Mouse (Mus musculus): ENCODE results near the gene Ptprs.

Gene Ptprs

DNA sequence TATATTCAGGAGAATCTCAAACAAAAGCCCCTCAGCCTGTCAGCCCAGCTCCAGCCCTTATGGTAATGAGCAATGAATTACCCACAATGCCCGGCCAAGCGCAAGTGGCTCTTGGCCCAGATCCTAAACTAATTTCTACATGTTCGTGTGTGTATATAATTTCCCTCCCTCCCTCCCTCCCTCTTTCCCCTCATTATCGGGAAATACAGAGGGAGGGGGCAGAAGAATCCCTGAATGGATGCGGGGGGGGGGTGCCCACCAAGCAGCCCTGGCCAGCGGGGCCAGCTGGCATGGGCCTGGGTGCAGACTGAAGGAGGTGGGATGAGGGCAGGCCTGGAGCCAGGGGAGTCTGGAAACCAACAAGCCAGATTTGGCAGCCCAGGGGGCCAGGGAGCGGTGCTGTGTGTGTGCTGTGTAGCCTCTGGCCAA lies 8.8 kb downstream of the Ptprs start:
- DNase-seq (ENCODE audit: low spot score), result no peak

DNA sequence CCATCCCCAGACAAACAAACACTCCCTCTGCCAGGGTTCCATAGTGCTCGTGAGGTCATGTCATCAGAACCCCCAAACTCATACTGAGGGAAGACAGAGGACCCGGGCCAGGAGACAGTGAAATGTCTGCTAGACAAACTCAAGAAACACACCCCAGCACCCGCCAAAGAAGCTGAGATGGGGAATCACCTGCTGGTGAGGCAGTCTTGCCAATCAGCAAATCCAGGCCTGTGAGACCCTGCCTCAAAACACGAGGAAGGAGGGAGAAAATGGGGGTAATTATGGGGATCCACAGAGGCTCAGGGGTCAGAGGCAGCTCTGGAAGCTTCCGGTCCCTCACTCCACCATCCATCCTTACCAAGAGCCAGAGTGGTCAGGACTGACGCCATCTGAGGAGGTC lies 9.5 kb downstream of the Ptprs start:
- DNase-seq (ENCODE audit: low spot score), result no peak

GRCm38 (mm10) chr17:56464817-56465216 lies 11.5 kb downstream of the Ptprs start:
- peak; percentile 59 for DNase-seq (ENCODE audit: low spot score)

DNA sequence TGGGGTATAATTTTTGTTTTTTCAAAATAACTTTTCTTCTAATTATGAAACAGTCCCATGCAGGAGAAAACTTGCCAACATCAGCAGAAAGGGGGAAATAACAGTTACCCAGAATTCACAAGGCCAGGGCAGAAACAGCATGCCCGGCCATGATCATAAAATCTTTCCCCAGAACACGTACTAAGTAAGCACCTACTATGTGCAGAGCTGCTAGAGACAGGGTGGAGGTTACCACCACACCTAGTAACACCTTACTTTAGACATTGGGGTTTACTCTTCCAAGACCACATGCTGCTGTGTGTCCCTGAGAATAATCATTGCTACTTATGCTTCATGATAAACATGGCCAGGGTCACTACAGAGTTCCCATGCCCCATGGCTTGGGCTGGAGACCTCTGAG lies 11.9 kb downstream of the Ptprs start:
- no peak for DNase-seq (ENCODE audit: low spot score)

- DNase-seq (ENCODE audit: low spot score), result no peak
These were observed 12.8 kb downstream of the Ptprs start for GRCm38 (mm10) chr17:56463500-56463899.

DNA sequence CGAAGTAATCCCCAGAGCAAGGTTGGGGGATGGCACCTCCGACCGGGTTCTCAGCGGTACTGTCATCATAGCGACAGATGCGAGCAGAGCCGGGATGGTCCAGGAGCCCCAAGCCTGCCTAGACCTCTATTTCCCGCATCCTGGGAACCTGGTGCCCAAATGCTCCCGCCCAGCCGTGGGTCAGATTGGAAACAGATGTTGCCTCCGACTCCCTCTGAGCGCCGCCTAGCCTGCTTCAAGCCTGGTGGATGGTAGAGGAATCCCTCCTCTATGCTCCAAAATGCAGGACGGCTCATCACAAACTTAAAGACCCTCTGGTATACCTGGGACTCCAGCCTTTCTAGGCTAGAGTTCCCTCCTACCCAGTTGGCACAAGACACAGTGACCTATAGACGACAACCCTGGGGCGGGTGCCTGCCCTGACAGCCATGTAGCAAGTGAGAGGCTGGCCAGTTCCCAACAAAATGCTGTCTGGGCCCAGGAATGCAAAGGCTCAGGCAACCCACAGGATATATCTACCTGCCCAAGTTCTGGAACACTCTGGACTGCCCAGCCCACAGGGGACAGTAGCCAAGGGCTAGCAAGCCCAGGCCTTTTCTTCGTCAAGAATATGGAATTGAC lies 13.3 kb downstream of the Ptprs start:
- DNase-seq (ENCODE audit: low spot score), result no peak

- peak; percentile 99 for DNase-seq (ENCODE audit: low spot score)
These were observed 14.2 kb downstream of the Ptprs start for GRCm38 (mm10) chr17:56461771-56462743.

GRCm38 (mm10) chr17:56460876-56461275 lies 15.4 kb downstream of the Ptprs start:
- no peak for DNase-seq (ENCODE audit: low spot score)

GRCm38 (mm10) chr17:56457442-56457841 lies 18.8 kb downstream of the Ptprs start:
- DNase-seq (ENCODE audit: low spot score), result no peak

DNA sequence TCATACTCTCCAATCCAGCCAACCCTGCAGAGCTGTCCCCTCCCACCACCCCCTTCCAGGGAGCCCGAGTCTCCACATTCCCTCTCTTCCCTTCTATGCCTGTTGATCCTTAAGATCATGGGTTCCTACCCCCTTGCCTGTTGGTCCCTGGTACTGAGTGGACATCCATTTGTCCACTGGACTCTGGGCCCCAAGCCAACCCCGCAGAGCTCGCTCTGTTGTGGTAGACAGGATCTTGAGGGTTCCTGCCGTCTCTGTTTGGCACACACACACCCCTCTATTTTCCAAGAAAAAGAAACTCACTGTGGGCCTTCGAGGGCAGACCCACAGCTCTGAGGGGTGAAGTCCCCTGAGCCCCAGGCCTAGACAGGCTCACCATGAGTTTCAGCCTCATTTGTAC lies 19.9 kb downstream of the Ptprs start:
- no peak for DNase-seq (ENCODE audit: low spot score)

DNA sequence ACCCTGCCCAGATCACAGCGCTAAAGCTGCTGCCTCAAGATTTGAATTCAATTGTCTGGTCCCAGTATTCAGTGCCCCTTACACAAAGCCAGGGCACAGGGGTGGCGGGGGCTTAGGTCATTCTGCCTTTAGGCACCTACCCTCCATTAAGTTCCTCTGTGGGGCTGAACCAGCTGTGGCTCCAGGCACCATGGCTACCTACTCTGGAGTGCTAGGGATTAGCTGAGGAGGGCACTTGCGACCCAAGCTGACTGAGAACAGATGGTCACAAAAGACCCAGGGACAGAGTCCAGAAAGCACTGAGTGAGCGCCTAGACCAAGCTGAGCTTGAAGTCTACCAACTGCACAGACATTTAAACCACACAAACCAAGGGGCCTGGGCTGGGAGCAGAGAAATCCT lies 22.6 kb downstream of the Ptprs start:
- no peak for DNase-seq (ENCODE audit: low spot score)

GRCm38 (mm10) chr17:56453251-56453650 lies 23.0 kb downstream of the Ptprs start:
- no peak for DNase-seq (ENCODE audit: low spot score)

DNA sequence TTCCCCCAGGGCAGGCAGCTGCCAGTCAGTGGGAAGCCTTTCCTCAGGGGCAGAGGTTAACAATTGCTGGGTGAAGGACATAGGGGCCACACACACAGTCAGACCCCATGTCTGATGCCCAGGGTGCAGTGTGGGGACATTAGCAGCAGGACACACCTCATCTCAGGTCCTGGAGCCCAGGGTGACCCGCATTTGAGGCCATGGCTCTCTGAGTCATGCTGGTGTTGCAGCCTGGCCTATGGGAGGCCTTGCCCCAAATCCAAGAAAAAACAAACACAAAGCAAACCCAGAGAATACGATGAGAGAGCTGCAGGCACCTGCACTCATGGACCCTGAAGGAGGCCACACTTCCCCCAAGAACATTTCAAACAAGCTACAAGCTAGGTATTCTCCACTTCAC lies 28.6 kb downstream of the Ptprs start:
- DNase-seq (ENCODE audit: low spot score), result no peak

DNA sequence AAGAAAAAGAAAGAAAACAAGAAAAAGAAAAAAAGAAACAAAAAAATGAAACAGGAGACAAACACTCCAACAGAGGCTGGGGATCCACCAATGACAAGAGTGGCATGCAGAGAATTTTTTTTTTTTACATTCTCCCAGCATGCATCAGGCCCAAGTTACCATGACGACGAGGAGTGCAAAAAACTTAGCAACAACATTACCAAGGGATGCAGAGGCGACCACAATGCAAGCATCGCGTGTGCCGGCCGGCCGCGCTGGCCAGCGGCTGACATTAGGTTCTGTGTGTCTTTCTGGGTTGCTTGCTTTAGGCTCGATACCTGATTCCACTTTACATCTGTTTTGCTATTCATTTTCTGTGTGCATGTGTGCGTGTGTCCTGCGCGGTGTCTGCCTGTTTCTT lies 30.9 kb downstream of the Ptprs start:
- DNase-seq (ENCODE audit: low spot score), result no peak

DNA sequence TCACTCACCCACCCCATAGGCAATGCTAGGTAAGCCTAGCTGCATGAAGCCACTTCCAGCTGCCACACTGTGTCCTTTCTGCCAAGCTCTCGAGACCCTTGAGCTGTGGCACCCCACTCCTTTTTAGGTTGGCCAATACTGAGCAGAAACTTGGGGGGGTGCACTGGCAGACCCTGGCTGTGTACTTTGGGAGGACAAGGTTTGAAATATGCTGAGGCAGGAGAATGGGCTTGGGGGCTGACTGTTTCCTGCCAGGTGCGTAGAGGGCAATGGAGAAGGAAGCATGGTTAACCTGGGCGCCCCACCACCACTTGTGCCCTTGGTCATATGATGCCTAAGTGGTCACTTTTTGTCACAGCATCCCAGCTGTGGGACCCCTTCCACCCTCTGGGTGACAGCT lies 31.5 kb downstream of the Ptprs start:
- no peak for DNase-seq (ENCODE audit: low spot score)

- DNase-seq (ENCODE audit: low spot score), result no peak
These were observed 32.9 kb downstream of the Ptprs start for GRCm38 (mm10) chr17:56443341-56443795.

GRCm38 (mm10) chr17:56442316-56442715 lies 34.0 kb downstream of the Ptprs start:
- DNase-seq (ENCODE audit: low spot score), result no peak

GRCm38 (mm10) chr17:56439731-56440460 lies 36.4 kb downstream of the Ptprs start:
- DNase-seq (ENCODE audit: low spot score), result no peak

DNA sequence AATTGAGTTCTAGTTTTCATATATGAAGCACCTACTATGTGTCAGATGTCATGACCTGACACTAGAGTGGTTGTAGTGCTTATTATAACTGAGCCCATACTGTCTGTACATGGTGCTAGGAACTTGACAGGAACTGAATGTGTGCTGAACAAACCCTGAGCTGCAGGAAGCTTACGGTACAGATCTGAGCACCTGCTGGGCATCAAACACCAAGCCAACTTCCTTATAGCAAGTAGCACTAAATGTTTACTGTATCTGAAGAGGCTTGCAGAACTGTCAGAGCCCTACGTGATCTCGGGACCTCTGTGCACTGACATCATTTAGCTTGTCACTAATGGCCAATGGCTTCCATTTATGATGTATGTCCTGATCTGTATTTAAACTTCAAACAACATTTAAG lies 44.7 kb downstream of the Ptprs start:
- DNase-seq (ENCODE audit: low spot score), result no peak

DNA sequence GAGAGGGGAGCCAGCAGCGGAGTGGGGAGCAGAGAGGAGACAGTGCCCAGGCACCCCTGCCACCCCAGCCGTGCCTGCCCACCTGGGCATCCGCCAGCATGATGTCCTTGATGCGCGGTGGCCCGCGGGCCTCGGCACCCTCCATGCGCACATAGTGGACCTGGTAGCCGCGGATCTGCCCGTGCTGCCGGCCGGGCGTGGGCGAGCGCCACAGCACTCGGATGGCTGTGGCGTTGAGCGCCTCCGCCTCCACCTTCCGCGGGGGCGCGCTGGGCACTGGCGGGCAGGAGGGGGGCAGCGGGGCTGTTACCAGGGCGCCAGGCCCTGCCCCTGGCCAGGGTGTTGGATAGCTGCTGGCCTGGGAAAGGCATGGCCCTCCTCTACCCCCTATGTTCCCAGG lies 48.4 kb downstream of the Ptprs start:
- no peak for DNase-seq (ENCODE audit: low spot score)

DNA sequence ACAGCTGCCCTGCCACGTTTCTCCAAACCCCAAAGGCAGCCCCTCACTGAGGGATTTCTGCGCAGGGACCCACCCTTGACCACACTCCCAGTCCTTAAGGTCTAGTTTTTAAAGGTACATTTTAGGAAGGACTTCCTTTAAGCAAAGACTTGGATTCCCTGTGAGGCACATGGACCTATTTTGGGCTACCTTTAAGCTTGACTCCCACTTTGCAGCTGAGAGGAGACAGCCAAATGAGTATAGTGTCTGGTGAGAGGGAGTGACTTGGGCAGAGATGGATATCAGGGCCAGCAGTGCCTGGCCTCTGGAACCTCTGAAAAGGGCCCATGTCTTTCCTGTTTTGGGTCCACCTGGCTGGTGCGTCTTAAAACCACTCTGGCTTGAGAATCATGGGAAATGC lies 50.3 kb downstream of the Ptprs start:
- DNase-seq (ENCODE audit: low spot score), result no peak

DNA sequence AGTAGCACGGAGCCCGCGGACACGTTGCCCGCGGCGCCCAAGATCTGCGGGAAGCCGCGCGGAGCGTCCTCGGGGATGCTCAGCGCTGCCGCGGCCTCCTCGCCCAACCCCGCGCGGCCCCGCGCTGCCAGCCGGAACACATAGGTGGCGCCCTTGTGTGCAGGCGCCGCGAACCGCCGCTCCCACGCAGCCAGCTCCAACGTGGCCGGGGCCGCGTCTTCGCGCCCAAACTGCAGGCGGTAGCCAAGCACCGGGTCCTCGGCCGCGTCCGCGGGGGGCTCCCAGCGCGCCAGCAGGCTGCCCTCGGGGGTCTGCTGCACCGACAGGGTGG lies 50.7 kb downstream of the Ptprs start:
- peak; percentile 87 for DNase-seq (ENCODE audit: low spot score)

Data from urinary bladder, postnatal 14 days (tissue).